Mouse (Mus musculus) telencephalon, adult 2 months (tissue): ENCODE results near the gene Vps13d.
"Not testable (repeated sequence)": the region's sequence is repeated elsewhere in the genome, so short reads cannot be mapped to it uniquely, and the experiment has no call there.

ENCODE experiments used
- DNase-seq: peaks from one replicate; pipeline ENCODE4 v3.0.0-alpha.2; 2011; ENCODE audit warnings: low read depth, low spot score

Gene Vps13d

GRCm38 (mm10) chr4:145211076-145211475 is 16.3 kb upstream of the Vps13d start:
- DNase-seq: no peak

GRCm38 (mm10) chr4:145210564-145210963 is 15.8 kb upstream of the Vps13d start:
- no peak for DNase-seq

- DNase-seq: no peak
These were observed 14.9 kb upstream of the Vps13d start for GRCm38 (mm10) chr4:145209690-145210088.

- DNase-seq: no peak
These were observed 14.4 kb upstream of the Vps13d start for GRCm38 (mm10) chr4:145209076-145209689.

GRCm38 (mm10) chr4:145207718-145208371 is 13.0 kb upstream of the Vps13d start:
- DNase-seq: no peak

- DNase-seq: no peak
These were observed 10.0 kb upstream of the Vps13d start for GRCm38 (mm10) chr4:145204779-145205178.

GRCm38 (mm10) chr4:145203305-145203704 is 8.5 kb upstream of the Vps13d start:
- no peak for DNase-seq

- DNase-seq: no peak
These were observed 6.6 kb upstream of the Vps13d start for GRCm38 (mm10) chr4:145201424-145201823.

GRCm38 (mm10) chr4:145199982-145200699 is 5.3 kb upstream of the Vps13d start:
- DNase-seq: no peak

- no peak for DNase-seq
These were observed 1.8 kb upstream of the Vps13d start for GRCm38 (mm10) chr4:145196586-145196985.

GRCm38 (mm10) chr4:145195172-145195571 is 367 bp upstream of the Vps13d start:
- DNase-seq: no peak

GRCm38 (mm10) chr4:145193991-145194511 is 754 bp downstream of the Vps13d start:
- DNase-seq: no peak

GRCm38 (mm10) chr4:145193406-145193805 is 1.4 kb downstream of the Vps13d start:
- no peak for DNase-seq

- DNase-seq: no peak
These were observed 2.1 kb downstream of the Vps13d start for GRCm38 (mm10) chr4:145192686-145193085.

GRCm38 (mm10) chr4:145188561-145188960 is 6.2 kb downstream of the Vps13d start:
- no peak for DNase-seq

- no peak for DNase-seq
These were observed 7.2 kb downstream of the Vps13d start for GRCm38 (mm10) chr4:145187619-145188018.

GRCm38 (mm10) chr4:145178918-145179549 is 15.8 kb downstream of the Vps13d start:
- DNase-seq: no peak

- not testable (repeated sequence) for DNase-seq
These were observed 29.3 kb downstream of the Vps13d start for GRCm38 (mm10) chr4:145165542-145165941.

GRCm38 (mm10) chr4:145164111-145164510 is 30.7 kb downstream of the Vps13d start:
- no peak for DNase-seq

- no peak for DNase-seq
These were observed 33.6 kb downstream of the Vps13d start for GRCm38 (mm10) chr4:145161243-145161642.

GRCm38 (mm10) chr4:145155956-145156355 is 38.8 kb downstream of the Vps13d start:
- no peak for DNase-seq

- no peak for DNase-seq
These were observed 43.7 kb downstream of the Vps13d start for GRCm38 (mm10) chr4:145151103-145151486.
